Mouse (Mus musculus): Measurements from ENCODE around the gene Mrps2.

The Mrps2 gene

GRCm38 (mm10) chr2:28518231-28518630 lies 50.4 kb downstream of the Mrps2 start:
- no peak for DNase-seq (ENCODE audit: extremely low read depth, low read depth)

- DNase-seq (ENCODE audit: extremely low read depth, low read depth): no peak
Measured at GRCm38 (mm10) chr2:28520581-28520980, 52.7 kb downstream of the Mrps2 start.
